In the genomic region with DNA sequence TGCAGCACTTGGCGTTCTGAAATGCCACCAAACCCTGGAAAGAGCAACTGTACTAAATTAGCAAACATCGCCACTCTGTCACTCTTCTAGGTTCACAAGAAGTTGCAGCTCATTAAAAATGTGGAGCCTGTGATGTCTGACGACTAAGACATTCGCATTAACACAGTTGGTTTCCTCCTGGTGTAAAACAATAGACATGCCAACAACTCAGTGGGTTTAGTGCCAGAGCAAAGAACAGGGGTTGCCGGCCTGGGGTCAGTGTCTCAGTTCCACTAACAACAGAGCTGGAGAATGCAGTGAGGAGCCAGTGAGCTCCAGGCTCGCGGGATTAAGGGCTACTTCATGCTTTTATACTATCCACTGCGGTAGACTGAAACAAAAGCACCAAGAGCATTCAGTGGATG, we compare ENCODE assay signal across 13 mouse cellular contexts.
A peak's percentile ranks its signal among the peaks of the same experiment; 100 is the strongest.
DNase-seq lines count a peak whose midpoint lies in the region; ATAC-seq and TF ChIP-seq lines count a peak whose summit lies in the region.
"Had no signal": no experiment of that assay in that cellular context is flagged by ENCODE, and none has a peak within 500 bp of the region (broad histone marks: within the 10 kb centered on the region; RNA-seq: fewer than 3 reads in every experiment).

No protein-coding gene starts in this region.

- TF ChIP-seq CTCF in layer of hippocampus, adult 2 months (conservative IDR thresholded peaks at IDR 0.05): no peak

- peak overlapping the region; percentile 35; the same call in 1 of the 2 replicates for H3K9ac ChIP-seq in hindbrain, embryonic 13.5 days
- peak overlapping the region; percentile 21; the same call in 1 of the 2 replicates for H3K9ac ChIP-seq in midbrain, embryonic 14.5 days (replicated peaks; ENCODE audit: low read length)
- H3K9ac ChIP-seq: heart, embryonic 13.5 days; stomach, embryonic 15.5 days had no signal

- H3K36me3 ChIP-seq in heart, embryonic 10.5 days: no peaks in the 10 kb centered on the region
- no peaks in the 10 kb centered on the region for H3K36me3 ChIP-seq in embryonic facial prominence, embryonic 10.5 days (replicated peaks)
- no peaks in the 10 kb centered on the region for H3K36me3 ChIP-seq in hindbrain, embryonic 13.5 days
- no peaks in the 10 kb centered on the region for H3K36me3 ChIP-seq in midbrain, embryonic 14.5 days (ENCODE audit: control insufficient read depth, insufficient read depth, low read length)
- H3K36me3 ChIP-seq: G1E; heart, embryonic 13.5 days; stomach, embryonic 15.5 days had no signal

- H3K4me3 ChIP-seq in heart, embryonic 10.5 days: no peak overlapping the region
- H3K4me3 ChIP-seq in embryonic facial prominence, embryonic 10.5 days: no peak overlapping the region; the same call in 1 of the 2 replicates
- H3K4me3 ChIP-seq in hindbrain, embryonic 13.5 days: no peak overlapping the region
- no peak overlapping the region for H3K4me3 ChIP-seq in midbrain, embryonic 14.5 days (replicated peaks; ENCODE audit: low read depth, low read length)
- H3K4me3 ChIP-seq in layer of hippocampus, adult 2 months: no peak overlapping the region; the same call in 1 of the 2 replicates
- H3K4me3 ChIP-seq: erythroblast, embryonic 14.5 days; heart, embryonic 13.5 days; stomach, embryonic 15.5 days had no signal

- ATAC-seq in hindbrain, embryonic 13.5 days (ENCODE audit: low FRiP score): peak; percentile 24; the same call in 1 of the 2 replicates
- ATAC-seq in midbrain, embryonic 14.5 days (ENCODE audit: low FRiP score, low TSS enrichment): 0 out of 2 replicates have a peak, but pooled peaks have one; percentile 31

- H3K4me2 ChIP-seq in hindbrain, embryonic 13.5 days: peak overlapping the region; percentile 35
- peak overlapping the region; percentile 36 for H3K4me2 ChIP-seq in midbrain, embryonic 14.5 days (ENCODE audit: low read length)
- H3K4me2 ChIP-seq: heart, embryonic 13.5 days; stomach, embryonic 15.5 days had no signal

- 0 out of 2 replicates have a peak, but pooled peaks cover 4% of the 10 kb centered on the region for H3K4me1 ChIP-seq in heart, embryonic 10.5 days
- H3K4me1 ChIP-seq in embryonic facial prominence, embryonic 10.5 days: peaks cover 19% of the 10 kb centered on the region
- peaks cover 20% of the 10 kb centered on the region for H3K4me1 ChIP-seq in hindbrain, embryonic 13.5 days (replicated peaks)
- H3K4me1 ChIP-seq in midbrain, embryonic 14.5 days (ENCODE audit: control insufficient read depth, insufficient read depth, low read length): peaks cover 16% of the 10 kb centered on the region
- H3K4me1 ChIP-seq: stomach, embryonic 15.5 days had no signal

- H3K27me3 ChIP-seq in heart, embryonic 10.5 days (ENCODE audit: insufficient read depth, poor library complexity, severe bottlenecking): no peaks in the 10 kb centered on the region
- no peaks in the 10 kb centered on the region for H3K27me3 ChIP-seq in embryonic facial prominence, embryonic 10.5 days (replicated peaks; ENCODE audit: low read depth, poor library complexity, severe bottlenecking)
- peaks cover 24% of the 10 kb centered on the region; the same call in 1 of the 2 replicates for H3K27me3 ChIP-seq in hindbrain, embryonic 13.5 days
- no peaks in the 10 kb centered on the region for H3K27me3 ChIP-seq in midbrain, embryonic 14.5 days (ENCODE audit: control insufficient read depth, insufficient read depth, low read length)
- H3K27me3 ChIP-seq: heart, embryonic 13.5 days; stomach, embryonic 15.5 days had no signal

- DNase-seq in heart, adult 11 months: peak; percentile 72
- DNase-seq in heart, embryonic 10.5 days (ENCODE audit: low spot score): no peak
- peak; percentile 28 for DNase-seq in embryonic facial prominence, embryonic 10.5 days (ENCODE audit: low spot score)
- DNase-seq in midbrain, embryonic 14.5 days: peak; percentile 60
- no peak for DNase-seq in cerebellum, postnatal 4 days (ENCODE audit: low spot score in 2 of 2)
- DNase-seq in layer of hippocampus, adult 2 months (ENCODE audit: low spot score in 2 of 2): no peak
- no peak for DNase-seq in adrenal gland, postnatal 14 days
- DNase-seq: cerebellum, adult 18-20 months had no signal

- no peaks in the 10 kb centered on the region for H3K9me3 ChIP-seq in heart, embryonic 10.5 days
- no peaks in the 10 kb centered on the region for H3K9me3 ChIP-seq in embryonic facial prominence, embryonic 10.5 days
- H3K9me3 ChIP-seq in hindbrain, embryonic 13.5 days: no peaks in the 10 kb centered on the region
- no peaks in the 10 kb centered on the region for H3K9me3 ChIP-seq in midbrain, embryonic 14.5 days (ENCODE audit: control insufficient read depth, low read length)
- H3K9me3 ChIP-seq: G1E; heart, embryonic 13.5 days; stomach, embryonic 15.5 days had no signal

- no peak overlapping the region for H3K27ac ChIP-seq in heart, embryonic 10.5 days
- H3K27ac ChIP-seq in embryonic facial prominence, embryonic 10.5 days (replicated peaks): peak overlapping the region; percentile 57
- peak overlapping the region; percentile 69 for H3K27ac ChIP-seq in hindbrain, embryonic 13.5 days
- H3K27ac ChIP-seq in midbrain, embryonic 14.5 days (replicated peaks; ENCODE audit: low read depth, low read length): peak overlapping the region; percentile 78
- H3K27ac ChIP-seq in layer of hippocampus, adult 2 months: no peak overlapping the region; the same call in 1 of the 2 replicates
- H3K27ac ChIP-seq: heart, embryonic 13.5 days; stomach, embryonic 15.5 days had no signal

- WGBS in heart, embryonic 10.5 days: 48% methylated on average over 8 of the region's 8 CpGs
- WGBS in embryonic facial prominence, embryonic 10.5 days: 24% methylated on average over 8 of the region's 8 CpGs
- WGBS in hindbrain, embryonic 13.5 days: 13% methylated on average over 8 of the region's 8 CpGs
- 6% methylated on average over 8 of the region's 8 CpGs for WGBS in midbrain, embryonic 14.5 days

Comparison
In these comparisons a context has a peak if more than half of its experiments do, and no peak if none do; other contexts are left out.
1. DNase-seq: peak in heart, adult 11 months (single experiment), embryonic facial prominence, embryonic 10.5 days (single experiment) and midbrain, embryonic 14.5 days (single experiment); none in heart, embryonic 10.5 days (single experiment), cerebellum, postnatal 4 days (0 of 2), layer of hippocampus, adult 2 months (0 of 2) and adrenal gland, postnatal 14 days (single experiment).
2. H3K27ac ChIP-seq: peak in embryonic facial prominence, embryonic 10.5 days (single experiment), hindbrain, embryonic 13.5 days (single experiment) and midbrain, embryonic 14.5 days (single experiment); none in heart, embryonic 10.5 days (single experiment) and layer of hippocampus, adult 2 months (single experiment).